Mouse (Mus musculus) spleen, embryonic (tissue): ENCODE data around the gene Tgfb1.

ENCODE experiments used
- CTCF ChIA-PET: fragments of 350-600 bp; sonication (Branson Sonifier 250); formaldehyde crosslinking; loops from one replicate; lab custom pipeline; 2022; lab: Charles Lee

Tgfb1 gene

DNA sequence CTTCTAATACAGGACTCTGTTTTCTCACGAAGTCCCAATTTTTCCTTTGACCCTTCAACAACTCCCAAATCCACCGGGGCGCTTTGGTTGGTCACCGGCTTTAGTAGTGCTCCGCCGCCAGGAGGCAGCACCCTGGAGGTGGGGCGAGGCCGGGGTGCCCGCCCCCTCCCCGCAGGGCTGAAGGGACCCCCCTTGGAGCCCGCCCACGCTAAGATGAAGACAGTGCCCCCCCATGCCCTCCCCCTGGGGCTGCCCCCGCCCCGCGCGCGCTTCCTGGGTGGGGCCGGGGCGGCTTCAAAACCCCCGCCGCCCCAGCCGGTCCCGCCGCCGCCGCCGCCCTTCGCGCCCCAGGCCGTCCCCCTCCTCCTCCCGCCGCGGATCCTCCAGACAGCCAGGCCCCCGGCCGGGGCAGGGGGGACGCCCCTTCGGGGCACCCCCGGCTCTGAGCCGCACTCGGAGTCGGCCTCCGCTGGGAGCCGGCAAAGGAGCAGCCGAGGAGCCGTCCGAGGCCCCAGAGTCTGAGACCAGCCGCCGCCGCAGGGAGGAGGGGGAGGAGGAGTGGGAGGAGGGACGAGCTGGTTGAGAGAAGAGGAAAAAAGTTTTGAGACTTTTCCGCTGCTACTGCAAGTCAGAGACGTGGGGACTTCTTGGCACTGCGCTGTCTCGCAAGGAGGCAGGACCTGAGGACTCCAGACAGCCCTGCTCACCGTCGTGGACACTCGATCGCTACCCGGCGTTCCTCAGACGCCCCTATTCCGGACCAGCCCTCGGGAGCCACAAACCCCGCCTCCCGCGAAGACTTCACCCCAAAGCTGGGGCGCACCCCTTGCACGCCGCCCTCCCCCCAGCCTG lies at the start of gene Tgfb1:
Gene Tgfb1 (plus strand): TSS at position 323 of the 852 bp plus-strand sequence.
- CTCF ChIA-PET = interaction anchor here (0.8 to 1.2 kb wide), 2 partner anchors 33 to 290 kb away, joined by 3 to 4 read pairs; no protein-coding TSS in a partner anchor

- CTCF ChIA-PET = interaction anchor here (0.6 to 0.8 kb wide), 2 partner anchors 8 to 14 kb away, joined by 3 read pairs; no protein-coding TSS in a partner anchor
Measured at GRCm38 (mm10) chr7:25637099-25637498, 49.7 kb upstream of the Tgfb1 start.

GRCm38 (mm10) chr7:25639754-25640153 lies 47.0 kb upstream of the Tgfb1 start:
- CTCF ChIA-PET = no interaction called here

GRCm38 (mm10) chr7:25644136-25644535 lies 42.7 kb upstream of the Tgfb1 start:
- CTCF ChIA-PET = interaction anchor here (2.1 kb wide), 1 partner anchor 18 kb away, joined by 4 read pairs; the partner anchor contains the start of gene B3gnt8

GRCm38 (mm10) chr7:25644631-25645030 lies 42.2 kb upstream of the Tgfb1 start:
- CTCF ChIA-PET = interaction anchor here (2.1 kb wide), 1 partner anchor 19 kb away, joined by 4 read pairs; the partner anchor contains the start of gene B3gnt8

DNA sequence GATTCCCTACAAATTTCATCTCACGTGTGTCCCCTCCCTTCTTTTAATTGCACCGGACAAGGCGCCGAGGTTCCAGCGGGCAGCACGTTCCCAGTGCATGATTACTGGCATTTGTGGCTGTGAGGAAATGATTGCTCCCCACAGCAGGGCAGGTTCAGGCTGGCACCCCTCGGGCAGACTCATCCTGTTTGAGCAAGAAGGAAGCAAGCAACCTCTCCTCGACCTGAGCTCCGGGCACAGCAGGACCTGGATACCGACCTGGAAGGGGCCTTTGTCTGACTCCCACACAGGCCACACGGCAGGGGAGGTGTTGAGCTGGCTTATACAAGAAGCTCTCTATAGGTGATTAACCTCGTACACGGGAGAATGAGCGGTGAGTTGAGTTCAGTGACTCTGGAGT lies 41.7 kb upstream of the Tgfb1 start:
- CTCF ChIA-PET = interaction anchor here (2.1 kb wide), 1 partner anchor 19 kb away, joined by 4 read pairs; the partner anchor contains the start of gene B3gnt8

GRCm38 (mm10) chr7:25647574-25648123 lies 39.2 kb upstream of the Tgfb1 start:
- CTCF ChIA-PET = interaction anchor here (0.6 to 1.3 kb wide), 3 partner anchors 10 to 211 kb away, joined by 3 to 8 read pairs (median 3); no protein-coding TSS in a partner anchor

DNA sequence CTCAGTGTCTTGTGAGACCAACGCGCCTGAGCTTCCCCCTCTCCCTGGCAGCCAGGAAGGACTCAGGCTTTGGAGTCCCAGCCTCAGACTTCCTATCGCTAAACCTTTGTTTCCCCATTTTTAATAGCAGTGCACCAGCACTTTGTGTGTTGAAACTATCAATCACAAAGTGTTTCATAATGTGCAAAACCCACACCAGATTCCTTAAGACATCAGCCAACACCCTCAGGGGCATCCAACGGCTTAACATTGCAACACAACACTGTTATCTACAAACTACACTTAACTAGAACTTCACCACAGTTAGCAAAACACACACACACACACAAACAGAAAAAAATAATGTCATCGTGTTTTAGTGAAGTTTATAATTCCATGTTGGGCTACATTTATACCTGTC lies 37.0 kb upstream of the Tgfb1 start:
- CTCF ChIA-PET = interaction anchor here (0.5 to 0.6 kb wide), 2 partner anchors 165 to 169 kb away, joined by 4 to 6 read pairs; no protein-coding TSS in a partner anchor

DNA sequence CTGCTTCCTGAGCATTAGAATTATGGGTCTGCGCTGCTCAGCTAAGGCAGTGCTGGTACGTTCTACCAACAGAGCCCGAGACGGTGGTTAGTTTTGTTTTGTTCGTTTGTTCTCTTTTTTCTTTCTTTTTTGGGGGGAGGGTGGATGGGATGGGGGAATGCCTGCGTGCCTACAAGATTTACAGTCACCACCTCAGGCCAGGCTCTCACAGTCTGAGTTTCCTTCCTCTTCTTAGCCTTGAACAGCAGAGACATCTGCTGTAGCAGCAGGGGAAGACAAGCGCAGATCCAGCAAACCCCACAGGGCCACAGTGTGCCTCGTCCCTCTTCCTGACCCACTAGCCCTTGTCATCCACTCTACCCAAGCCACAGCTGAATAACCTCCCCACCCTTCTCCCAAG lies 35.5 kb upstream of the Tgfb1 start:
- CTCF ChIA-PET = interaction anchor here (0.7 to 1.2 kb wide), 4 partner anchors 14 to 222 kb away, joined by 3 read pairs; no protein-coding TSS in a partner anchor

GRCm38 (mm10) chr7:25652244-25652759 lies 34.5 kb upstream of the Tgfb1 start:
- CTCF ChIA-PET = interaction anchor here (0.5 to 1.4 kb wide), 8 partner anchors 26 to 389 kb away, joined by 3 to 9 read pairs (median 4); partner anchors contain the start of gene B3gnt8

DNA sequence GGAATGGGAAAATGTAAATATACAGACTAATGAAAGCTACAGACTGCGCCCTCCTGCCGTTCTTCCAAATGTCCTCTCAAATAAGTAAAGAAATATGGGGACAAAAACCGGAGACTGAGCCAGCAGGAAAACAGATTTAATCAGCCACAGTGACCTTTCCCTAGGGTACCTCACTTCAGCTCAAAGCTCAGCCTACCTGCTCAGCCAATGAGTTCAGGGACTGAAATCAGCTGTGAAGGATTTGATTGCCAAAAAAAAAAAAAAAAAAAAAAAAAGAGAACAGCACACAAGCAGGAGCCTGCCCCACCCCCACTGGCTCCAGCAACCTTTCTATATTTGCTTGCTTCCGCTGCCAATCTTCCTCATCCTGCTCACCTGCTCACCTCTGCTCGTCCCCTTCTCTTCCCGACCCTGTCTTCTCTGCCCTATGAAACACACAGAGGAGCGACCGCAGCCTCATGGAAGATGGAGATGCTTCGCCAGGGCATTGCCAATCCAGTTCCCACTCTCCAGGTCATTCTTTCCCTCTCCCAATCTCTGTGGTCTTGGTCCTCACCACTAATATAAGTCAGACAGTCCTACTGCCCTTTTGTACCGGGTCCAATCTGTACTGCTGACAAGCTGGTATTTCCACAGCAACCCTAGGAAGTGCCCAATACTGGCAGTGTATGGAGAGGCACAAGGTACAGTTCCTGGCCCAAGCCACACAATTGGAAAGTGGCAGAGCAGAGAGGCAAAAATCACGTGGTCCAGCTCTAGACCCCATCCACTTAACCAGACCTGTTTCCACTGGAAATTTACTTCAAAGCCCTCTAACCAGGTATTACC lies 31.0 kb upstream of the Tgfb1 start:
- CTCF ChIA-PET = interaction anchor here (0.6 to 0.7 kb wide), 4 partner anchors 24 to 712 kb away, joined by 3 read pairs; no protein-coding TSS in a partner anchor

- CTCF ChIA-PET = interaction anchor here (0.7 to 0.8 kb wide), 2 partner anchors 10 to 632 kb away, joined by 3 to 7 read pairs; no protein-coding TSS in a partner anchor
Measured at GRCm38 (mm10) chr7:25657785-25658184, 29.0 kb upstream of the Tgfb1 start.

DNA sequence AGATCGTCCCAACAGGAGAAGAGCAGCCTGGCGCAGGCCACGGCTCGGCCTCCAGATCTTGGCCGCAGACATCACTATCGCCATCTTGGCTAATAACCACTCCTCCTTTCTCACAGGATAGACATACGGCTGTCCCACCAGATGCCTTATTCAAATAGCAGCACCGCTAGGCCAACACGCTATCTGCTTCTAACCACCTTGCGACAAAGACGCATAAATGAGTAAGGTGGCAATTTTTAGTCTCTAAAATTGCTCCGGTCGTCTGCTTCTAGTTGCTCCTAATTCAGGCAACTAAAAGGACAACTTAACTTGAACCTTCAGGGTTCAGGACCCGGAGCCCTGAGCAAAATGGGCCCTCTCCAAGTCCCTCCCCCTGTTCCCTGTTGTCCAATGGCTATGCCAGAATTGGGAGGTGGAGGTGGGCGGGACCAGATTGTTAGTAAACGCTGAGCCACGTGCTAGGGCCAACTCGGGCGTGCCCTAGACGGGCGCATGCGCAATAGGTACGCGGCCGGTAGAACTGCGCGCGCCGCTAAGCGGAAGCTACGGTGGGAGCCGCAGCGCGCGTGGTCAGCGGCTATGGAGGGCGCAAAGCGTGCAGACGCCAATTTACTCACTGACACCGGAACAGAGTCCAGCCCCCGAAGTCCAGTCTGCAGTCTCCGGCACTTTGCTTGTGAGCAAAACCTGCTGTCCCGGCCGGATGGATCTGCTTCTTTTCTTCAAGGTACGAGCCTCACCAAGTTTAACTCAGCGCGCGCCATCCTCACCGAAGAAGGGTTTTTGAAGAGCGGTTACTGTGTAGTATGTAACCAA lies 27.9 kb upstream of the Tgfb1 start, which contains the start of the genes Bckdha and Exosc5:
Gene Bckdha (minus strand): TSS at position 325 of the 816 bp plus-strand sequence.
Gene Exosc5 (plus strand): TSS at position 508 of the 816 bp plus-strand sequence.
- CTCF ChIA-PET = interaction anchor here (0.6 to 0.7 kb wide), 2 partner anchors 51 to 680 kb away, joined by 3 to 5 read pairs; no protein-coding TSS in a partner anchor

DNA sequence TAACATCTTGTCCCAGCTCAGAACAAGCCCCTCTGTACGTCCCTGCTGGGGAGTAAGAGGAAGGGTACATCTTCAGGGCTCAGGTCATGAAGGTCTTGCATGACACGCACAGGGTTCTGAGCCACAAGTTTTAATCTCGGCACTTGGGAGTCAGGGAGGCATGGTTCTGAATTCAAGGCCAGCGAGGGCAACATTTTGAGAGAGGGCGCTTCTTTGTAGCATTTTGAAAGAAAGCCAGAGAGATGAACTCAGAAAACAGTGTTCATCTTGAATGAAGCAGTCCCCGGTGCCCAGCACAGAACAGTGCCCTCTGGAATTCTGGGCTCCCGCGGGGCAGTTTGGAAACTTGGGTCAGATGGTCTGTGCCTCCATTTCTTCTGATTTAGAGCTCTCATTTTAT lies 20.4 kb upstream of the Tgfb1 start:
- CTCF ChIA-PET = interaction anchor here (0.6 kb wide), 1 partner anchor 389 kb away, joined by 3 read pairs; no protein-coding TSS in a partner anchor

DNA sequence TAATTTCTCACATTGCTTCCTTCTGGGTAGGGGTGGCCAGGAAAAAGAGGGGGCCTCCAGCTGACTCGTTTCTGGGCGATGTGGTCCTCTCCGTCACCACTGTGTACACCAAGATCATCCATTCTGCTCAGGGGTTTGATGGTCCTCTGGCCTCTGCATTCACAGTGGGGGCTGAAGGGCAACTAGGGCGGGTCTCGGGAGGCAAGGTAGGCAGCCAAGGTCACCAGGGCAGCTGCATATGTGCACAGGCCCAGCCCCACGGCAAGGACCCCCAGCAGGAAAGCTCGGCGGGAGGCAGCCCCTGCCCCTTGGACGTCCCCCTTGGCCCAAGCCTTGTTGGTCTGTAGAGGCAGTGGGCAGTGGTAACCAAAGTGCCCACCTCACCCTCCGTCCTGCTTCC lies 17.6 kb upstream of the Tgfb1 start:
- CTCF ChIA-PET = interaction anchor here (0.5 to 0.8 kb wide), 2 partner anchors 8 to 13 kb away, joined by 3 read pairs; no protein-coding TSS in a partner anchor

GRCm38 (mm10) chr7:25669631-25670030 lies 17.2 kb upstream of the Tgfb1 start:
- CTCF ChIA-PET = no interaction called here

DNA sequence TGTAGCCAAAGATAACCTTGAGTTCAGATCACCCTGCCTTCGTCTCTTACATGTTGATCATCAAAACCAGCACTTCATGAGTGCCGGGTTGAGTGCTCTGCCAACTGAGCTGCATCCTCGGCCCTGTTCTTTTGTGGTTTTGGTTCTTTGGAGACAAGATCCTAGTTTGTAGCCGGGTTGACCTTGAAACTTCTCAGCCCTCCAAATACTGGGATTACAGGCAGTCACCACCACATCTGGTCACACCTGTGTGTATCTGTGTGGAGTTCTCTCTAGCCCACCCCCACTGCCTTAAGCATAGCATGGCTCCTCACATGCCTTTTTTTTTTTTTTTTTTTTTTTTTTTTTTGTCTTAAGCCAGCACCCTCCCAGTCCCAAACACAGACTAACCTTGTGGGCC lies 16.7 kb upstream of the Tgfb1 start:
- CTCF ChIA-PET = no interaction called here

- CTCF ChIA-PET = no interaction called here
Measured at GRCm38 (mm10) chr7:25671686-25672085, 15.1 kb upstream of the Tgfb1 start.

- CTCF ChIA-PET = no interaction called here
Measured at GRCm38 (mm10) chr7:25672442-25672841, 14.4 kb upstream of the Tgfb1 start.
